Mouse (Mus musculus): ENCODE data around the gene Ap3d1. TPM values are rescaled to one million over a fixed set of nuclear protein-coding genes. Genes with fewer than 3 reads are reported as not detected.

The Ap3d1 gene
- polyA plus RNA-seq, 1 experiment from 2014 or later = 54.5 TPM

DNA sequence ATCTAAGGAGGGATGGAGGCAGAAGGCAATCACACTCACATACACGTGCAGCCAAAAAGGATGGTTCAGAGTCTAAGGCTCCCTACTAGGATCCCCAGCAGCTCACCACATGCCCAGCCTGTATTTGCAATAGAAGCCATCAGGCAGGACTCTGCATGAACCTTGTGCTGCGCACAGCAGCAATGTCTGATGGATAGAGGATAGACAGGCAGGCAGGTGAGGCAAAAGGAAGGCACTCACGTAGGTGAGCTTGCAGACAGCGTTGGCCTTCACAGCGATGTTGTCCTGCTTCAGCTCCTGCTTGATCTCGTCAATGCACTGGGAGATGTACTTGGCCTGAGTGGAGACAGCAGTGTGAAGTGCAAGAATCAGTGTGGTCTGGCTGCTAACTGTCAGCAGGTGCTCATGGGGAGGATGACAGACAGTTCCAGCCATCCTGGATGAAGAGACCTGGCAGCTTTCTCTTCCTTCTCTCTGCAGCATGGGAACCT is 9.4 kb downstream of the Ap3d1 start:
- no peak overlapping the region for H3K4me3 ChIP-seq (ENCODE audit: control insufficient read depth in 1 of 2, insufficient read depth in 1 of 2, low read depth in 1 of 2, low read length in 2 of 2)
- no peak for ATAC-seq (ENCODE audit: insufficient number of reproducible peaks, insufficient read depth, low FRiP score, low read depth)

DNA sequence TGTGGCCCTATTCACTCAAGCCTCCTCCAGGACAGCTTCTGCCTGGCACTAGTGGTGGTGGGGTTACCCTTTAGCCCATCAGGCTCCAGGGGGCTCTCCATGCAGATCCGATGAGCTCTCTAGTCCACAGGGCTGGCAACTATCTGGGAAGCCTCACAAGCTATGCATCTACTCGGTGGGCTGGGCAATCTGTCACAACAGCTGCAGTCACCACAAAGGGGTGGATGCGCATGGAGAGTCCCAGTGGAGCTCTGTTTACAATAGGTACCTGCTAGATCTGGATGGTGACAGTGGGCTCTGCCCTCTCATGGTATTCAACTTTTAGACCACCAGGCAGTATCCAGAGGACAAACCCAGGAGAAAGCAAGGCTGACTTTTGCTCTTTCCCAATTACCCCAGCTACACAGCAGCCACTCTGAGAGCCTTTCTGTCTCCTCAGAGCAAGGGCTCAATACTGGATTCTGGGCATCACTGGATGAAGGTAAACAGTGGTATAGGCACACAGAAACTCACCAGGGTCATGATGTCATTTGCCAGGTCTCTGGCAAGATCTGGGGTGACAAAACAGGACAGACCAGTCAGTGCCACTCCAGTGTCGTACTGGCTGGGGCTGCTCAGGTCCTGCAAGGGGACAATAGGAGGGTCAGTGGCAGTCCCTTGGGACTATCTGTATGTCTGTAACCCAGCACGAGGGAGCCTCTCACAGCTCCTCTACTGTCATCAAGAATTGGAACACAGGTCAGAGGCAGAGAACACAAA is 14.5 kb downstream of the Ap3d1 start:
- Histone ChIP-seq H3K9ac (ENCODE audit: low read length) (no peak overlapping the region), H3K27me3 (ENCODE audit: control insufficient read depth, insufficient read depth, low read length) (no peaks in the 10 kb centered on the region), H3K4me1 (ENCODE audit: control insufficient read depth in 2 of 2, insufficient read depth in 2 of 2, low read length in 2 of 2) (no peaks in the 10 kb centered on the region; a peak in 1 of 4 replicates), H3K4me3 (ENCODE audit: control insufficient read depth in 1 of 2, insufficient read depth in 1 of 2, low read depth in 1 of 2, low read length in 2 of 2) (no peak overlapping the region), H3K9me3 (ENCODE audit: control insufficient read depth, low read length) (no peaks in the 10 kb centered on the region), H3K27ac (replicated peaks in 1 of 2; ENCODE audit: control insufficient read depth in 1 of 2, insufficient read depth in 1 of 2, low read depth in 2 of 2, low read length in 2 of 2) (no peak overlapping the region), H3K36me3 (ENCODE audit: control insufficient read depth, insufficient read depth, low read length) (peaks cover 100% of the 10 kb centered on the region), H3K4me2 (ENCODE audit: low read length) (no peak overlapping the region)
- no peak for ATAC-seq (ENCODE audit: insufficient number of reproducible peaks, insufficient read depth, low FRiP score, low read depth)
- 89% methylated on average over 5 of the region's 5 CpGs for WGBS

More for the DNA sequence above, 9.4 kb downstream of the Ap3d1 start:
- Histone ChIP-seq H3K36me3 (ENCODE audit: control insufficient read depth, insufficient read depth, low read length) (peaks cover 91% of the 10 kb centered on the region), H3K27me3 (ENCODE audit: control insufficient read depth, insufficient read depth, low read length) (no peaks in the 10 kb centered on the region), H3K27ac (replicated peaks in 1 of 2; ENCODE audit: control insufficient read depth in 1 of 2, insufficient read depth in 1 of 2, low read depth in 2 of 2, low read length in 2 of 2) (no peak overlapping the region), H3K9me3 (ENCODE audit: control insufficient read depth, low read length) (no peaks in the 10 kb centered on the region), H3K4me1 (ENCODE audit: control insufficient read depth in 2 of 2, insufficient read depth in 2 of 2, low read length in 2 of 2) (peaks cover 2 to 10% of the 10 kb centered on the region in 2 experiments; a peak in 3 of 4 replicates), H3K9ac (ENCODE audit: low read length) (no peak overlapping the region), H3K4me2 (ENCODE audit: low read length) (no peak overlapping the region)
- 72% methylated on average over 6 of the region's 6 CpGs for WGBS

DNA sequence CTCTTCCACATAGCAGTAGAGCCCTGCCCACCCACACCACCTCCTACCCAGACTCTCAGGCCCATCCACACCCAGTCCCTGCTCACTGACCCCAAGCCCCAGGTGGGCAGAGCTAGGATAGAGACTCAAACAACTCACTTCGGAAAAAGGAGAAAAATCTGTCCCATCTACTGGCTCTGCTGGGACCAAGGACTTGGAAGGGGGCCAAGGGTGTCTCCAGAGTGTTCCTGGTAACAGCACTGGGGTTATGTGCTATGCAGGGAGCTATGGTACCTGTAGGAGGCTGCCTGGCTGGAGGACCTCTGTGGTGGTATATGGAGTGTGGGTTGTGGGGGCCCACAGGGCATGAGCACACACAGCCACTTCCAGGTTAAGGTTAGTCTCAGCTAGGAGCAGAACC is 24.8 kb downstream of the Ap3d1 start:
- 82% methylated on average over 1 of the region's 1 CpGs for WGBS

DNA sequence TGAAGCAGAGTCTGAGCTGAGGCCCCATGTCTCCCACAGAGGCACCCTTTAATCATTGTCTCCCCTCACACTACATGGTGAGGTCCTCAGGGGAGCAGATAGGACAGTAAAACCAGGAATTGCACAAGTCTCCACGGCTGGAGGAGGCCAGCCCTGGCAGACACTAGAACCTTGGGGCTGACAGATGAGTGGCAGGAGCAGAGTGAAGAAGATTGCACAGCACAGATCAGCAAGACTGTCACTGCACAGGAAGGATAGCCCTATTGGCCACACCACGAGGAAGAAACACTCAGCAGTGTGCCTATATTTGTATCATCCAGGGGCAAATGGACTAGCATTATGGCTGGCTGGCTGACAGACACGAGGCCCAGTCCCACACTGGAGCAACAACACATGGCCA is 31.2 kb downstream of the Ap3d1 start:
- Histone ChIP-seq H3K9ac (ENCODE audit: low read length) (no peak overlapping the region), H3K9me3 (ENCODE audit: control insufficient read depth, low read length) (no peaks in the 10 kb centered on the region), H3K4me3 (ENCODE audit: control insufficient read depth in 1 of 2, insufficient read depth in 1 of 2, low read depth in 1 of 2, low read length in 2 of 2) (no peak overlapping the region), H3K27me3 (ENCODE audit: control insufficient read depth, insufficient read depth, low read length) (no peaks in the 10 kb centered on the region), H3K36me3 (ENCODE audit: control insufficient read depth, insufficient read depth, low read length) (peaks cover 99% of the 10 kb centered on the region), H3K4me1 (ENCODE audit: control insufficient read depth in 2 of 2, insufficient read depth in 2 of 2, low read length in 2 of 2) (0 out of 4 replicates have a peak, but pooled peaks cover 0 to 2% of the 10 kb centered on the region in 2 experiments), H3K27ac (replicated peaks in 1 of 2; ENCODE audit: control insufficient read depth in 1 of 2, insufficient read depth in 1 of 2, low read depth in 2 of 2, low read length in 2 of 2) (no peak overlapping the region), H3K4me2 (ENCODE audit: low read length) (no peak overlapping the region)
- no peak for ATAC-seq (ENCODE audit: insufficient number of reproducible peaks, insufficient read depth, low FRiP score, low read depth)
- 74% methylated on average over 3 of the region's 3 CpGs for WGBS

More for the DNA sequence above, 24.8 kb downstream of the Ap3d1 start:
- H3K9ac ChIP-seq (ENCODE audit: low read length) = no peak overlapping the region
- no peaks in the 10 kb centered on the region for H3K27me3 ChIP-seq (ENCODE audit: control insufficient read depth, insufficient read depth, low read length)
- H3K4me2 ChIP-seq (ENCODE audit: low read length) = no peak overlapping the region
- peaks cover 100% of the 10 kb centered on the region for H3K36me3 ChIP-seq (ENCODE audit: control insufficient read depth, insufficient read depth, low read length)
- H3K27ac ChIP-seq (replicated peaks in 1 of 2; ENCODE audit: control insufficient read depth in 1 of 2, insufficient read depth in 1 of 2, low read depth in 2 of 2, low read length in 2 of 2) = no peak overlapping the region
- H3K4me3 ChIP-seq (ENCODE audit: control insufficient read depth in 1 of 2, insufficient read depth in 1 of 2, low read depth in 1 of 2, low read length in 2 of 2) = no peak overlapping the region
- no peak for ATAC-seq (ENCODE audit: insufficient number of reproducible peaks, insufficient read depth, low FRiP score, low read depth)
- H3K4me1 ChIP-seq (ENCODE audit: control insufficient read depth in 2 of 2, insufficient read depth in 2 of 2, low read length in 2 of 2) = no peaks in the 10 kb centered on the region
- H3K9me3 ChIP-seq (ENCODE audit: control insufficient read depth, low read length) = no peaks in the 10 kb centered on the region

DNA sequence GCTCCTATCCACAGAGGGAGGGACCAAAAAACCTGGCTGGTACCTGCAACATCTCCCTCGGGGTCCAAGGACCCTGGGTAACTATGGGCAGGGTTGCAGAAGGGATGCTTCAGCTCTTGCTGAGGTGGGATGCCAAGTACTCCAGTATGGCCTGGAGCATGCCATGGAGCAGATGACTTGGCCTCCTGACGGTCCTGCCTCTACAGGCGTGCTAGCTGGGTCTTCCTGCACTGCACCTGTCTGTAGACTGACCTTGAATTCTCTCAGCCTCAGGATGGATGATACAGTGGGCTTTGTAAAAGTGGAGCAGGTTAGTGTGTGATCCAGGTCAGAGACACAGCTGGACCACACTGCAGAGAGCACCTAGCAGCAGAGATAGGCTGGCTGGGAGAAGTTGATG is 36.6 kb downstream of the Ap3d1 start:
- Histone ChIP-seq H3K4me1 (ENCODE audit: control insufficient read depth in 2 of 2, insufficient read depth in 2 of 2, low read length in 2 of 2) (peaks cover 15 to 29% of the 10 kb centered on the region in 2 experiments; a peak in 3 of 4 replicates), H3K36me3 (ENCODE audit: control insufficient read depth, insufficient read depth, low read length) (peaks cover 52% of the 10 kb centered on the region)
- WGBS = 73% methylated on average over 3 of the region's 3 CpGs

DNA sequence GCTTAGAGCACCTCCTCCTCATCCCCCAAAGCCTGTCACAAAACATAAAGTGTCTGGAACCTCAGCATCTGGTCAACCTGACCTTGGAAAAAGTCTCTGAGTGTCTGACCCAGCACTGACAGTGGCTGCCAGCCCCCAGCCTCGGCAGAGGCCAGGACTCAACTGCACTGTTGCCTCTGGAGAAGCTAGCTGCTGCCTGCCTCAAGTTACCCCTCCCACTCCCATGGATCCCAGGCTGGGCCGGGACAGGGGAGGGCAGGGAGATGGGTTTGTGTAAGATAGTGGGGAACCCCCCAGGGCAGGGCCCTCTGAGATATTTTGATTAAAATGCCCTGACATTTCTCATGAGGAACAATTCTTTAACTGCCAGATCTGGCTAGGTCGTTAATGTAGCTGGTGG is 37.0 kb downstream of the Ap3d1 start:
- H3K9me3 ChIP-seq (ENCODE audit: control insufficient read depth, low read length) = no peaks in the 10 kb centered on the region
- H3K4me2 ChIP-seq (ENCODE audit: low read length) = no peak overlapping the region
- no peak overlapping the region for H3K4me3 ChIP-seq (ENCODE audit: control insufficient read depth in 1 of 2, insufficient read depth in 1 of 2, low read depth in 1 of 2, low read length in 2 of 2)
- H3K36me3 ChIP-seq (ENCODE audit: control insufficient read depth, insufficient read depth, low read length) = peaks cover 48% of the 10 kb centered on the region
- no peak overlapping the region for H3K9ac ChIP-seq (ENCODE audit: low read length)
- H3K27me3 ChIP-seq (ENCODE audit: control insufficient read depth, insufficient read depth, low read length) = no peaks in the 10 kb centered on the region
- H3K27ac ChIP-seq (replicated peaks in 1 of 2; ENCODE audit: control insufficient read depth in 1 of 2, insufficient read depth in 1 of 2, low read depth in 2 of 2, low read length in 2 of 2) = no peak overlapping the region
- no peak for ATAC-seq (ENCODE audit: insufficient number of reproducible peaks, insufficient read depth, low FRiP score, low read depth)
- 38% methylated on average over 3 of the region's 3 CpGs for WGBS
- peaks cover 15 to 29% of the 10 kb centered on the region in 2 experiments for H3K4me1 ChIP-seq (ENCODE audit: control insufficient read depth in 2 of 2, insufficient read depth in 2 of 2, low read length in 2 of 2)

More for the DNA sequence above, 36.6 kb downstream of the Ap3d1 start:
- H3K4me2 ChIP-seq (ENCODE audit: low read length) = no peak overlapping the region
- no peak for ATAC-seq (ENCODE audit: insufficient number of reproducible peaks, insufficient read depth, low FRiP score, low read depth)
- H3K9me3 ChIP-seq (ENCODE audit: control insufficient read depth, low read length) = no peaks in the 10 kb centered on the region
- H3K4me3 ChIP-seq (ENCODE audit: control insufficient read depth in 1 of 2, insufficient read depth in 1 of 2, low read depth in 1 of 2, low read length in 2 of 2) = no peak overlapping the region
- H3K27me3 ChIP-seq (ENCODE audit: control insufficient read depth, insufficient read depth, low read length) = no peaks in the 10 kb centered on the region
- H3K27ac ChIP-seq (replicated peaks in 1 of 2; ENCODE audit: control insufficient read depth in 1 of 2, insufficient read depth in 1 of 2, low read depth in 2 of 2, low read length in 2 of 2) = no peak overlapping the region
- no peak overlapping the region; the same call in 1 of the 2 replicates for H3K9ac ChIP-seq (ENCODE audit: low read length)

DNA sequence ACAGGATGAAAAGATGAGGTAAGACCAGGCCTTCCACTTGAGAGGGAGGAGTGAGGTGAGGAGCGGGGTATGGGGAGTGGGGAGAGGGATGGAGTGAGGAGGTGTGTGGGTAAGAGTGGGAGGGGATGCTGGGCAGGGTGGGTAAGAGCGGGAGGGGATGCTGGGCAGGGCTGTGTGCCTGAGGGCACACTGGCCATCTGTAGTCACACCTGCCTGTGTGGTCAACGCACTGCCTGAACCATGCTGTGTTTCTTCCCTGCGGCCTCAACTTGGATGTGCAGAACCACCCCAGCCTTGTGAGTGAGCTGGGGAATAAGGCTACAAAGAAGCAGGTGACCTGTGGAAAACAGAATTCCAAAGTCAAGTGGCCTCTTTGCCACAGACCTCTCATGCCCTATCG is 37.6 kb downstream of the Ap3d1 start:
- Histone ChIP-seq H3K4me2 (ENCODE audit: low read length) (no peak overlapping the region), H3K27ac (replicated peaks in 1 of 2; ENCODE audit: control insufficient read depth in 1 of 2, insufficient read depth in 1 of 2, low read depth in 2 of 2, low read length in 2 of 2) (no peak overlapping the region), H3K9ac (ENCODE audit: low read length) (peak overlapping the region; percentile 30; the same call in 1 of the 2 replicates), H3K27me3 (ENCODE audit: control insufficient read depth, insufficient read depth, low read length) (no peaks in the 10 kb centered on the region), H3K9me3 (ENCODE audit: control insufficient read depth, low read length) (no peaks in the 10 kb centered on the region), H3K4me1 (ENCODE audit: control insufficient read depth in 2 of 2, insufficient read depth in 2 of 2, low read length in 2 of 2) (peaks cover 18 to 34% of the 10 kb centered on the region in 2 experiments), H3K4me3 (ENCODE audit: control insufficient read depth in 1 of 2, insufficient read depth in 1 of 2, low read depth in 1 of 2, low read length in 2 of 2) (no peak overlapping the region), H3K36me3 (ENCODE audit: control insufficient read depth, insufficient read depth, low read length) (peaks cover 42% of the 10 kb centered on the region)
- no peak for ATAC-seq (ENCODE audit: insufficient number of reproducible peaks, insufficient read depth, low FRiP score, low read depth)
- WGBS = 73% methylated on average over 5 of the region's 5 CpGs
